Mouse (Mus musculus) lung, embryonic 15.5 days (tissue): ENCODE measurements around the gene Sez6l. TPM values are rescaled to one million over a fixed set of nuclear protein-coding genes. Genes with fewer than 3 reads are reported as not detected.
A peak's percentile ranks its signal among the peaks of the same experiment; 100 is the strongest.

Experiments
- ATAC-seq: fragments of 200-750 bp; cut with Nextera tagmentation; 2 replicates; pipeline ENCODE4 v1.8.0; 2017; ENCODE audit warnings: moderate number of reproducible peaks, borderline replicate concordance; ENCODE audit not compliant: low FRiP score, low TSS enrichment; ENCODE audit errors: extremely low read depth
- H3K27ac ChIP-seq: fragments of 300-500 bp; sonication (generic); 2 replicates; pipeline ENCODE4 v1.5.1; 2015; ENCODE audit warnings: moderate library complexity, mild to moderate bottlenecking, inconsistent platforms
- H3K27me3 ChIP-seq: fragments of 300-500 bp; sonication (generic); 2 replicates; pipeline ENCODE4 v1.6.1; 2015; ENCODE audit warnings: inconsistent platforms
- H3K36me3 ChIP-seq: fragments of 300-500 bp; sonication (generic); 2 replicates; pipeline ENCODE4 v1.6.1; 2015; ENCODE audit warnings: inconsistent platforms
- H3K4me1 ChIP-seq: fragments of 300-500 bp; sonication (generic); 2 replicates; pipeline ENCODE4 v1.6.1; 2015; ENCODE audit warnings: inconsistent platforms
- H3K4me2 ChIP-seq: fragments of 300-500 bp; sonication (generic); 2 replicates; pipeline ENCODE4 v1.6.1; 2015; ENCODE audit warnings: inconsistent platforms, mild to moderate bottlenecking, moderate library complexity
- H3K4me3 ChIP-seq: fragments of 300-500 bp; sonication (generic); 2 replicates; pipeline ENCODE4 v1.5.1; 2015; ENCODE audit warnings: mild to moderate bottlenecking, inconsistent platforms
- H3K9ac ChIP-seq: fragments of 300-500 bp; sonication (generic); 2 replicates; pipeline ENCODE4 v1.6.1; 2015; ENCODE audit warnings: inconsistent platforms
- H3K9me3 ChIP-seq: fragments of 300-500 bp; sonication (generic); 2 replicates; pipeline ENCODE4 v1.6.1; 2016; ENCODE audit warnings: inconsistent platforms
- WGBS: fragments of 180-500 bp; shearing (Covaris S2); methylation state at CpG from one replicate; pipeline ENCODE4 v1.1.7; 2015; 5-methylcytosine and 5-hydroxymethylcytosine counted together
- polyA plus RNA-seq: library from polyadenylated mRNA; unstranded; fragments of >200 nt; fragmentation: Nextera tagmentation; extraction: Ambion mirVana; gene quantifications from 2 replicates; pipeline ENCODE4 v1.2.1, GENCODE M21; 2015

Sez6l gene
- polyA plus RNA-seq, 1 experiment from 2014 or later: 0.37 TPM

DNA sequence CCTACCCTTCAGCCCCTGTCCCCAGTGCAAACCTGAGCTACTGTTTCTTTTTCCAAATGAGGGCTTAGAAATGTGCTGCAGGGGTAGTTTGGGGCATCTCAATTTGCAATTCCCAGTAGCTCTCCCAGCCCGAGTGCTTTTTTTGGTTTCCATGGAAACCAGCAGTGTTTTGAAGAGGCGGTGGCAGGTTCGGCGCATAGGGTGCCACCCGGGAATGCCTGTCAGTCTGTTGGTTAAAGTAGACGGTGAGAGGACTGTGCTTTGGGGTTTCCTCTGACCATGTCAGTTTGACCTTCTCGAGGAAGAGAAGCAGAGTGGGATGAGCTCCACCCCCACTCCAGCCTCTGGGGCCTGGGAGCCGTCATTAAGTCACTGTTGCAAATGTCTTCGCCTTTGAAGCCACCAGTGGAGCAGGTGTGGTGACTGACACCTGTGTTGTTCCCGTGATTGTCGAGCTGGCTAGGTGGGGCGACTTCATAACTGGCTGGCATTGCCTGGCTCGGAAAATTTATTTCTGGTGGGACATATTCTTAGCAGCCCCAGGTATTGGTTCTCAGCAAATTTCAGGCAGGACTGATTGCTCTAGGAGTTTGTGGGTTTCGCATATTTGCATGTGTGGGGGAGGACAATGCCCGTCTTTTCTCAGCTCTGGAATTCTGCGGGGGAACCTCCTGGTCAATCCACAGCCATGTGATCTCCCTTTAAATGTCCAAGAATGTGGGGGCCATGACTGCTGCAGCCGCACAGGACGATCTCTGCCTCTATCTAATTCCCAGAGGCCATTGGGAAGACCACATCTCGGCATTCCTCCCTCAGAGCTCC is 165.3 kb downstream of the Sez6l start:
- H3K36me3 ChIP-seq: no peaks in the 10 kb centered on the region
- no peak for ATAC-seq
- H3K27ac ChIP-seq: no peak overlapping the region
- no peak overlapping the region for H3K4me2 ChIP-seq
- H3K4me1 ChIP-seq: no peaks in the 10 kb centered on the region
- no peak overlapping the region for H3K9ac ChIP-seq
- H3K4me3 ChIP-seq: no peak overlapping the region
- H3K9me3 ChIP-seq: no peaks in the 10 kb centered on the region
- WGBS: 8% methylated on average over 19 of the region's 19 CpGs
- no peaks in the 10 kb centered on the region; the same call in 1 of the 2 replicates for H3K27me3 ChIP-seq

DNA sequence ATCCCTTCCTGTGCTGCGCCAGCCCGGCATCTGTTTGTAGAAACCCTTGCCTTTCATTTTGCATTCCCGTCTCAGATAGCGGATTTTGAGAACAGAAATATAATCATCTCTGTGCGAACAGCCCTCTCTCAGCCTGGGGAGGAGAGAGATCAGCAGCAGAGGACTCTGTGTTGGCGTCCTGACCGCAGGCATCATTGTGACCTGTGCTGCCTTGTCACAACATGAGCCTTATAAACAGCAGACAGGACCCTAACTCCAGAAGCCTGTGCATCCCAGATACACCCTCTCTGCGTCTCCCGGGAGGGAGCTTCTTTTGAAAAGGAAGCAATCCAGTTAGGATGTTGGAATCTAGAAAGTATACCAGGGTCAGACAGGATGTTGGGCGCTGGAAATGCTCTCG is 165.9 kb downstream of the Sez6l start:
- no peaks in the 10 kb centered on the region for H3K4me1 ChIP-seq
- H3K4me2 ChIP-seq: no peak overlapping the region
- H3K9me3 ChIP-seq: no peaks in the 10 kb centered on the region
- H3K4me3 ChIP-seq: no peak overlapping the region
- H3K9ac ChIP-seq: no peak overlapping the region
- WGBS: 29% methylated on average over 11 of the region's 11 CpGs
- H3K36me3 ChIP-seq: no peaks in the 10 kb centered on the region
- no peak for ATAC-seq
- no peak overlapping the region for H3K27ac ChIP-seq
- no peaks in the 10 kb centered on the region; the same call in 1 of the 2 replicates for H3K27me3 ChIP-seq

DNA sequence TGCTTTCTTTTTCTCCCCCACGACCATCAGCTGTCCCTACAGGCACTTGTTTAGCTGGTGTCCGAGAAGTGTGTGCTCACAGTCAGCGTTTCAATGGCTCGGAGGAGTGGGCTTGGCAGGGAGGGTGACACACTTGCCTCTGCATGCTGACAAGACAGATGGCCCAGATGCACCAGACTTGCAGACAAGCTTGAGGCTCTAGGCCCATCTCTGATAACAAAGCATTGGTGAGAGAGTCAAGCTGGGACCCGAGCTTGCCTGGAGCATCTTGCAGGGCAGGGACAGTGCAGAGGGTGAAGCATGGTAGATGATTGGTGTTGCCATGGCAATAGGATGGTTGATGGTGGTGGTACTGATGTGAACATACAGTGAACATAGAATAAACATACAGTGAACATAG is 167.7 kb downstream of the Sez6l start:
- no peaks in the 10 kb centered on the region for H3K9me3 ChIP-seq
- 42% methylated on average over 5 of the region's 5 CpGs for WGBS
- H3K4me1 ChIP-seq: no peaks in the 10 kb centered on the region
- no peak overlapping the region for H3K4me3 ChIP-seq
- H3K9ac ChIP-seq: no peak overlapping the region
- H3K27me3 ChIP-seq: no peaks in the 10 kb centered on the region; the same call in 1 of the 2 replicates
- no peak overlapping the region for H3K4me2 ChIP-seq
- no peak for ATAC-seq
- H3K36me3 ChIP-seq: no peaks in the 10 kb centered on the region
- H3K27ac ChIP-seq: no peak overlapping the region

DNA sequence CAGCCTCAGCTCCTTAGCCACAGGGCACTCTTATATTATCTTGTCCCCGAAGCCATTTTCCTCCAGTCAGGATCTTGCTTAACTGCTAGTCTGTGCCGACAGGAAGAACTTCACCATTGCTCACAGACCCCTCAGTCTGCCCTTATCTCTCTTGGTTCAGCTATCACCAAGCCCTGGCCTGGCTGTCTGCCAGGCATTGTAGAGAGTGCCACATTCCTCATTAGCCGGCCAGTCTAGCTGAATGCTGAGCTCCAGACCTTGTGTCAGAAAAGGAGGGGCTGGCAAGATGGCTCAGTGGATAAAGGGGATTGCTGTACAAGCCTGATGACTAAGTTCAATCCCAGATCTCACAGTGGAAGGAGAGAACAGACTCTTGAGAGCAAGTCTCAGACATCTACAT is 171.0 kb downstream of the Sez6l start:
- WGBS: 42% methylated on average over 3 of the region's 3 CpGs
- no peak overlapping the region for H3K9ac ChIP-seq
- no peaks in the 10 kb centered on the region; the same call in 1 of the 2 replicates for H3K27me3 ChIP-seq
- no peak overlapping the region for H3K4me2 ChIP-seq
- no peaks in the 10 kb centered on the region for H3K9me3 ChIP-seq
- H3K27ac ChIP-seq: no peak overlapping the region
- no peak for ATAC-seq
- H3K4me3 ChIP-seq: no peak overlapping the region
- no peaks in the 10 kb centered on the region for H3K36me3 ChIP-seq
- no peaks in the 10 kb centered on the region for H3K4me1 ChIP-seq

DNA sequence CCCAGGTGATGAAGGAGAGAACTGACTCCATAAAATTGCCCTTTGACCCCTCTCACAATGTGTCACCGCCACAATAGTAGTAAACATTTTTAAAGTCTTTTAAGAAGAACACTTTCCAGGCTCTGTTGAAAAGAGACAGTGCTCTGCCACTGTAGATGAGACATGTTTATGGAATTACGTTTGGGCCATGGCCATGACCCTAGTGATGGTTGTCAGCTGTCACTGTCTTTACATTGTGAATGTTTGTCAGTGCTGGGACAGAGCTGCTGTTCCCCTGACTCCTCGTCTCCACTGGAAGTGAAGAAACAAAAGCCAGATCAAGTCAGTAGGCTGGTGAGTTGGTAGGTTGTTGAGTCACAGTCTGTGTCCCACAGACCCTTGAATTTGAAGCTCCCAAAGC is 174.5 kb downstream of the Sez6l start:
- no peaks in the 10 kb centered on the region for H3K4me1 ChIP-seq
- no peak overlapping the region for H3K27ac ChIP-seq
- no peak overlapping the region for H3K9ac ChIP-seq
- 32% methylated on average over 3 of the region's 3 CpGs for WGBS
- peak; percentile 57; the same call in 1 of the 2 replicates for ATAC-seq
- H3K4me3 ChIP-seq: no peak overlapping the region
- no peaks in the 10 kb centered on the region for H3K27me3 ChIP-seq
- H3K4me2 ChIP-seq: no peak overlapping the region
- H3K9me3 ChIP-seq: no peaks in the 10 kb centered on the region
- no peaks in the 10 kb centered on the region for H3K36me3 ChIP-seq

DNA sequence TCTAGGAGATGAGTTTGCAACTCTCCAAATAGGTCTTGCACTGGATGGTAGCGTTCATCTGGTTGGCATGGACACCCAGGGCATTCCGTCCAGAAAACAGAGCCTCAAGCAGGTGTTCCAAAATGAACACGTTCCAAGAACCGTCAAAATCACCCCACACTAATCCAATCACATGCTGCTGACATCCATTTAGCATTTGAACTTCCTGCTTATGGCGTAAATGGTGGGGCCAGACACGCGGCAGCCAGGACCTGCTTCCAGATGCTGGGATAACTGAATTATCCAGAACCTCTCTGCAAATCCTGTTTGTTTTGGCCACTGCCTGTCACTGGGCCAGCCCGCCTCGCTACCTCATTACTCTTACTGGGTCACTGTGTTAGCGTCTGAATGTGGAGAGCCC is 177.7 kb downstream of the Sez6l start:
- Histone ChIP-seq H3K4me2 (no peak overlapping the region), H3K27ac (no peak overlapping the region), H3K4me3 (no peak overlapping the region), H3K4me1 (peaks cover 8% of the 10 kb centered on the region; the same call in 1 of the 2 replicates), H3K36me3 (no peaks in the 10 kb centered on the region), H3K27me3 (peaks cover 12% of the 10 kb centered on the region), H3K9ac (no peak overlapping the region), H3K9me3 (no peaks in the 10 kb centered on the region)
- WGBS: 45% methylated on average over 10 of the region's 10 CpGs
- ATAC-seq: no peak

DNA sequence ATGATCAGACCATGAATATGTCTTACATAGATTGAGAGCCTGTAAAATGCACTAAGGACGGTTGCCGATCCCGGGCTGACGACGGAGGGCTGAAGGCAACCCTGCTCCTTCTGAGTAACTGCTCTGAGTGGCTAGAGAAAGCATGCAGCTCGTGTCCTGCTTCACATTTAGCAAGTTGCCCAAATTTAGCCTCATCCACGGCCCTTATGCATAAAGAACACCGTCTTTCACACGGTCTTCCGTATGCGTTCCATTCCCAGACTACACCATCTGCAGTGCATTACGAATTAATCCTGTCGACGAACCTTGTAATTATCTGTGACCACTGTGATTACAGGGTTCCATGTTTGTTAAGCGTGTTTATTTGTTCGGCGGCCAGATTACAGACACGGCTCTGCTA is 180.9 kb downstream of the Sez6l start:
- Histone ChIP-seq H3K4me3 (no peak overlapping the region), H3K36me3 (no peaks in the 10 kb centered on the region), H3K27me3 (peaks cover 38% of the 10 kb centered on the region), H3K9ac (no peak overlapping the region), H3K4me1 (peaks cover 10% of the 10 kb centered on the region; the same call in 1 of the 2 replicates), H3K4me2 (no peak overlapping the region), H3K9me3 (no peaks in the 10 kb centered on the region), H3K27ac (no peak overlapping the region)
- no peak for ATAC-seq
- WGBS: 66% methylated on average over 18 of the region's 18 CpGs

DNA sequence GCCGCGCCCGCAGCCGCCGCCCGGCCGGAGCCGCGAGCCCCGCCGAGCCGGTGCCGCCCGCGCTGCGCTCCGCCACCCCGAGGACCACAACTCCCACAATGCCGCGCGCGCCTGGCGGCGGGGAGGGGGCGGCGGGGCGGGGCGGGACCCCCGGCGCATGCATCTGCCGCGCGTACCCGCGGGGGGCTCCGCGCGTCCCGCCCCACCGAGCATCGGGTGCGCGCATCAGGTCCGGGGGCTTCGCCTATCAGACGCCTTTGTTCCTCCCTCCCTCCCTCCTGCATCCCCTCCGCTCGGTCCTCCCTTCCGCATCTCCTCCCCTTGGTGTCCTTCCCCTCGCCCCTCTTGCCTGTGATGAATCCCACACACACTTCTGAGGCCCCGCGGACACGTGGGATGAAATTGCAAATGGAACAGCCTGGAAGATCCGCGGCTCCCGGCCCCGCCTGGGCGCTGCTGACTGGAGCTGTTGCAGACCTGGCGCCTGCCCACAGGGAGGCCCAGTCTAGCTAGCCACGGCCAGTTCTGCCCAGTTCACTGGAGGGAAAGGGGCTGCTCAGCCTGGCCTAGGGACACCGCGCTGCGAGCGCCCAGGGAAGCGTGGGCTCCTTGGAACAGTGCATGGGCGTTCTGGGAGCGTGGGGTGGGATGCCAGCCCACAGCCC is 182.1 kb downstream of the Sez6l start, which contains the start of gene Asphd2:
TSS of gene Asphd2 (minus strand) at position 88 of the 665 bp plus-strand sequence.
- ATAC-seq: peak; percentile 72
- H3K4me1 ChIP-seq: peaks cover 10% of the 10 kb centered on the region; the same call in 1 of the 2 replicates
- H3K27me3 ChIP-seq: peaks cover 38% of the 10 kb centered on the region
- no peaks in the 10 kb centered on the region for H3K36me3 ChIP-seq
- peak within 1 kb of the TSS; percentile 92 for H3K4me2 ChIP-seq
- H3K27ac ChIP-seq: no peak within 1 kb of the TSS
- H3K4me3 ChIP-seq: peak within 1 kb of the TSS; percentile 52
- WGBS: 2% methylated on average over 60 of the region's 67 CpGs
- H3K9me3 ChIP-seq: no peaks in the 10 kb centered on the region
- peak within 1 kb of the TSS; percentile 31 for H3K9ac ChIP-seq

DNA sequence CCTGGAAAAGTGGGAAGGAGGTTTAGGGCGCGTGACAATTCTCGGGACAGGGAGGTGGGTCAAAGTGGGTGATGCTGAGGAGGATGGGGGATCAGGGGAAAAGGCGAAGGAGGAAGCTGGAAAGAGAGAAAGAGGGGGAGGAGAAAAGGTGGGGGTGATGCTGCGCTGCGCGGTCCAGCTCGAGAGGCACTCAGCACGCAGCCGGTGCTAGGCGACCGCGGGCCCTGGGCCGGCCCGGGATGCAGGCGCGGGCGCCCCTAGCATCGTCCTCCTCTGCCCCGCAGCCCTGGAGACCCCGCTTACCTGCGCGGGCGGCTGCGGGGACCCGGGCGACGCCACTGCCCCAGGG is 182.6 kb downstream of the Sez6l start:
- Histone ChIP-seq H3K4me2 (peak overlapping the region; percentile 92), H3K36me3 (no peaks in the 10 kb centered on the region), H3K27ac (no peak overlapping the region), H3K4me1 (peaks cover 10% of the 10 kb centered on the region; the same call in 1 of the 2 replicates), H3K9me3 (no peaks in the 10 kb centered on the region), H3K9ac (no peak overlapping the region), H3K27me3 (peaks cover 38% of the 10 kb centered on the region), H3K4me3 (peak overlapping the region; percentile 52)
- 1% methylated on average over 26 of the region's 28 CpGs for WGBS
- ATAC-seq: peak; percentile 37

DNA sequence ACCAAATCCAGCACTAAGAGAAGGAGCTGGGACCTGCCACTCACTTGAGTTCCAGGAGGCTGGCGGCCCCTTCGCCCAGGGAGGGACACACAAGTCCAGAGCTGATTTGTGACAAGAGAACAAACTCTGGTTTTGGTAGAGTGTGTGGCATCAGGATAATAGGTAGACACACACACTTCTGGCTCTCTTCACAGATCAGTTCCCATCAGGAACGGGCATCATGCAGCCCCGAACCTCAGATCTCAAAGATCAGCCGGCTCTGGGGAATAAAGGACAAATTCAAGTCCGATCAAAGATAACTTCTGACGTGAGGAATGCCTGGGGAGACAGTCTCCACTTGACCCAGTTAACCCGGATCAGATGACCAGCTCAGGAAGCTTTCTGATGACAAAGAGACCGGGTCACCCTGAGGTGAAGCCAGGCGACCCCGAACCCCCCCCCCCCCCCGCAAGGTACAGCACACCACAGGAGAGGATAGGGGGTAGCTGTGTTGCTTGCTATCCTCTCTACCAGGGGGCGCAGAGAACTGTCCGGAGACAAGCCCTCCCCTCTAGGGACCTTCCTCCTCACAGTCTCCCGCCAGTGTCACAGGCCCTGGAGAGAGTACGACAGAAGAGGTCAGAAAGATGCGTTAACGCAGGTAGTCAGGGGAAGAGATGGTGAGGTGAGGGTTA is 183.1 kb downstream of the Sez6l start:
- Histone ChIP-seq H3K4me3 (peak overlapping the region; percentile 52), H3K27ac (no peak overlapping the region), H3K4me1 (peaks cover 10% of the 10 kb centered on the region; the same call in 1 of the 2 replicates), H3K9me3 (no peaks in the 10 kb centered on the region), H3K4me2 (peak overlapping the region; percentile 92), H3K36me3 (no peaks in the 10 kb centered on the region), H3K9ac (no peak overlapping the region), H3K27me3 (peaks cover 38% of the 10 kb centered on the region)
- 0 out of 2 replicates have a peak, but pooled peaks have one; percentile 1 for ATAC-seq
- whole genome bisulfite sequencing: 6% methylated on average over 18 of the region's 18 CpGs

DNA sequence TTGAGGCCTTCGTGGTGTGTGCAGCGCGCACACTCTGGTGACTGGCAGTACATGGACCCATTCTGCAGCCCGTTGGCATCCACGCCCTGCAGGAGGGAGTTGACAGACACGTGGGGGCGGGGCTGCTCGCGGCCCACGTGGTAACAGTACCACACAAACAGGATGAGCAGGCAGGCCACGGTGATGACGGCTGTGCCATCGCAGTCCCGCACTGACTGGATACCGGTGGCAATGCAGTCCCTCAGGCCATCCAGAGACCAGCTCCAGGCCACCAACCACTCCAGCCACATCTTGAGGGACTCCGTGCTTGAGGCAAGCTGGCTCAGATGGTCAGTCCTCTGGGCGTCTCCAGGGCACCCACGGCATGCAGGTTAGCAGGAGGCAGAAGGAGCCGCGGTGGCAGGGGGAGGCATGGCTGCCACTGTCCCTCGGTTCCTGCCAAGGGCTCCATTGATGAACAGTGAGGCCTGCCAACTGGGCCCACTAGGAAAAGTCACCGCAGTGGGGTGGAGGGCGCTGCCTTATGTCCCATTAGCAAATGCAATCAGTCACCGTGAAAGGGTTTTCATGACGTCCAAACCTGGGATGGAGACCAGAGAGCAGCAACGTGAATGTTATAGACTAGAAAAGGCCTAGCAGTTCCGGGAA is 185.2 kb downstream of the Sez6l start:
- Histone ChIP-seq H3K4me2 (no peak overlapping the region), H3K9ac (no peak overlapping the region), H3K36me3 (no peaks in the 10 kb centered on the region), H3K27me3 (peaks cover 38% of the 10 kb centered on the region), H3K9me3 (no peaks in the 10 kb centered on the region), H3K4me3 (no peak overlapping the region), H3K4me1 (peaks cover 10% of the 10 kb centered on the region; the same call in 1 of the 2 replicates), H3K27ac (no peak overlapping the region)
- 65% methylated on average over 27 of the region's 27 CpGs for WGBS
- ATAC-seq: no peak
